Mouse (Mus musculus) CH12.LX (cell line): ENCODE measurements around the gene Tiam1. TPM values are rescaled to one million over a fixed set of nuclear protein-coding genes. Genes with fewer than 3 reads are reported as not detected.

Source experiments
- DNase-seq: peaks from one replicate; pipeline ENCODE4 v3.0.0-alpha.2; 2013; ENCODE audit errors: extremely low read depth
- H3K27ac ChIP-seq: 2 replicates; pipeline ENCODE4 v1.5.1; 2012; ENCODE audit warnings: low read depth, mild to moderate bottlenecking, control low read depth, moderate library complexity; ENCODE audit not compliant: insufficient read depth
- H3K27me3 ChIP-seq: replicated peaks from 2 replicates; pipeline ENCODE3; 2012; ENCODE audit warnings: inconsistent platforms
- H3K36me3 ChIP-seq, 2 experiments: replicated peaks in 1 of 2; 2 replicates each; pipeline versions ENCODE3 to v1.6.1; 2012; ENCODE audit warnings: inconsistent platforms in 1 of 2, low read length in 1 of 2, mild to moderate bottlenecking in 1 of 2, mixed read lengths in 1 of 2, moderate library complexity in 1 of 2; ENCODE audit not compliant: control insufficient read depth in 1 of 2, insufficient read depth in 1 of 2
- H3K4me1 ChIP-seq, 2 experiments: 2 replicates each; pipeline ENCODE4 v1.6.1; 2012; ENCODE audit warnings: inconsistent platforms in 1 of 2, moderate library complexity in 1 of 2; ENCODE audit not compliant: insufficient read depth in 2 of 2, control insufficient read depth in 1 of 2
- H3K4me2 ChIP-seq: 2 replicates; pipeline ENCODE4 v1.6.1; 2012; ENCODE audit warnings: low read depth, mild to moderate bottlenecking, control low read depth; ENCODE audit not compliant: poor library complexity, insufficient read depth, severe bottlenecking
- H3K4me3 ChIP-seq, 3 experiments: fragments of 150-350 bp in 1 of 3; sonication (generic) in 1 of 3; replicated peaks in 1 of 3; 2 replicates each; pipeline versions ENCODE3 to v1.5.1; 2011 to 2012; ENCODE audit warnings: low read depth in 2 of 3, low read length in 2 of 3, mild to moderate bottlenecking in 2 of 3, moderate library complexity in 2 of 3, control low read depth in 1 of 3, improper control_type of control experiment in 1 of 3, inconsistent platforms in 1 of 3, mixed read lengths in 1 of 3; ENCODE audit not compliant: poor library complexity in 1 of 3
- H3K79me2 ChIP-seq: replicated peaks from 2 replicates; pipeline ENCODE4 v1.6.1; 2012; ENCODE audit warnings: mild to moderate bottlenecking, moderate library complexity; ENCODE audit not compliant: control insufficient read depth, poor library complexity, insufficient read depth, severe bottlenecking; ENCODE audit errors: extremely low read depth
- H3K9ac ChIP-seq: 2 replicates; pipeline ENCODE4 v1.6.1; 2012; ENCODE audit warnings: low read depth, mild to moderate bottlenecking, control low read depth, moderate library complexity; ENCODE audit not compliant: insufficient read depth
- H3K9me3 ChIP-seq: replicated peaks from 2 replicates; pipeline ENCODE3; 2012; ENCODE audit warnings: low read length, inconsistent platforms, mixed read lengths
- CHD1 ChIP-seq: IDR thresholded peaks from 2 replicates; pipeline ENCODE4 v1.6.1; 2012; ENCODE audit warnings: low read depth, low read length, improper control_type of control experiment, inconsistent platforms
- CTCF ChIP-seq, 2 experiments: IDR thresholded peaks in 1 of 2; conservative IDR thresholded peaks in 1 of 2; 2 replicates each; pipeline ENCODE4 v1.5.1; 2011 to 2012; ENCODE audit warnings: low read depth in 2 of 2, low read length in 2 of 2, improper control_type of control experiment in 1 of 2, inconsistent platforms in 1 of 2, mild to moderate bottlenecking in 1 of 2, moderate library complexity in 1 of 2
- E2F4 ChIP-seq: IDR thresholded peaks from 2 replicates; pipeline ENCODE4 v1.6.1; 2011; ENCODE audit warnings: low read depth, low read length, improper control_type of control experiment; ENCODE audit not compliant: insufficient replicate concordance
- IRF4 ChIP-seq: IDR thresholded peaks from 2 replicates; pipeline ENCODE4 v1.6.1; 2014; ENCODE audit warnings: low read depth, mild to moderate bottlenecking, inconsistent platforms, low read length, improper control_type of control experiment
- KAT2A ChIP-seq: IDR thresholded peaks from 2 replicates; pipeline ENCODE4 v1.6.1; 2012; ENCODE audit warnings: low read length, improper control_type of control experiment, inconsistent platforms; ENCODE audit not compliant: insufficient replicate concordance
- MAFK ChIP-seq: IDR thresholded peaks from 2 replicates; pipeline ENCODE4 v1.6.1; 2011; ENCODE audit warnings: low read length, improper control_type of control experiment; ENCODE audit not compliant: insufficient replicate concordance
- MEF2A ChIP-seq: IDR thresholded peaks from 2 replicates; pipeline ENCODE4 v1.6.1; 2014; ENCODE audit warnings: low read depth, mild to moderate bottlenecking, inconsistent platforms, low read length, improper control_type of control experiment, borderline replicate concordance
- MXI1 ChIP-seq: IDR thresholded peaks from 2 replicates; pipeline ENCODE4 v1.6.1; 2011; ENCODE audit warnings: mild to moderate bottlenecking, low read depth, low read length, improper control_type of control experiment
- MYC ChIP-seq: IDR thresholded peaks from 2 replicates; pipeline ENCODE4 v1.6.1; 2011; ENCODE audit warnings: low read depth, mild to moderate bottlenecking, improper control_type of control experiment, low read length
- PAX5 ChIP-seq: IDR thresholded peaks from 2 replicates; pipeline ENCODE4 v1.6.1; 2012; ENCODE audit warnings: low read length, inconsistent platforms, mixed read lengths
- POLR2A ChIP-seq: IDR thresholded peaks from 2 replicates; pipeline ENCODE4 v1.6.1; 2011; ENCODE audit warnings: low read depth, mild to moderate bottlenecking, improper control_type of control experiment, low read length
- RAD21 ChIP-seq: IDR thresholded peaks from 2 replicates; pipeline ENCODE4 v1.6.1; 2011; ENCODE audit warnings: low read depth, mild to moderate bottlenecking, low read length, improper control_type of control experiment, moderate library complexity
- UBTF ChIP-seq: IDR thresholded peaks from 2 replicates; pipeline ENCODE4 v1.6.1; 2012; ENCODE audit warnings: low read depth, mild to moderate bottlenecking, inconsistent platforms, low read length, improper control_type of control experiment, moderate library complexity
- USF1 ChIP-seq: IDR thresholded peaks from 2 replicates; pipeline ENCODE4 v1.6.1; 2014; ENCODE audit warnings: low read depth, mild to moderate bottlenecking, inconsistent platforms, low read length, improper control_type of control experiment
- USF2 ChIP-seq: conservative IDR thresholded peaks from 2 replicates; pipeline ENCODE4 v1.6.1; 2011; ENCODE audit warnings: low read depth, low read length, improper control_type of control experiment
- ZC3H11A ChIP-seq: IDR thresholded peaks from 2 replicates; pipeline ENCODE4 v1.6.1; 2012; ENCODE audit warnings: low read depth, mild to moderate bottlenecking, inconsistent platforms, low read length, improper control_type of control experiment
- ZKSCAN1 ChIP-seq: IDR thresholded peaks from 2 replicates; pipeline ENCODE4 v1.6.1; 2012; ENCODE audit warnings: low read depth, inconsistent platforms, low read length, improper control_type of control experiment, borderline replicate concordance
- dilution Hi-C: fragments of 300-500 bp; cut with MboI; formaldehyde crosslinking; loops from 2 replicates; pipeline ENCODE4 v1.14.3; 2020; ENCODE audit warnings: low sequenced_read_pairs; ENCODE audit not compliant: extremely low pct_unique_long_range_greater_than_20kb, extremely low pct_ligation_motif_present
- in situ Hi-C: fragments of 300-500 bp; cut with MboI; formaldehyde crosslinking; loops from 3 replicates; pipeline ENCODE4 v1.14.3; 2019; ENCODE audit warnings: low sequenced_read_pairs, low pct_ligation_motif_present, low pct_unique_long_range_greater_than_20kb, mixed read lengths
- polyA plus RNA-seq: library from polyadenylated mRNA; unstranded; fragments of >175 nt; gene quantifications from 2 replicates; pipeline ENCODE4 v1.2.1, GENCODE M21; 2012; ENCODE audit warnings: low read depth; ENCODE audit not compliant: insufficient read length
- total RNA-seq, 2 experiments: library from RNA; depleted of rRNA; stranded (reverse); fragments of 300-350 nt in 1 of 2; fragments of >200 nt in 1 of 2; gene quantifications; 2 replicates each; pipeline ENCODE4 v1.2.3; 2012 to 2014

The Tiam1 gene
- total and polyA plus RNA-seq, 3 experiments: 0.03 to 0.40 (median 0.04) TPM

- H3K9ac ChIP-seq: no peak overlapping the region
- no peak overlapping the region for H3K4me2 ChIP-seq
- TF ChIP-seq USF2 (no peak), MAFK (no peak), MEF2A (no peak), IRF4 (no peak), CTCF (conservative IDR thresholded peaks at IDR 0.05 in 1 of 2, IDR thresholded peaks at IDR 0.05 in 1 of 2; ENCODE audit: low read depth in 2 of 2, low read length in 2 of 2) (no peak), POLR2A (no peak), MXI1 (no peak), ZKSCAN1 (no peak), RAD21 (no peak), USF1 (no peak), ZC3H11A (no peak)
- in situ Hi-C loops (no loop called here), dilution Hi-C loops (no loop called here)
- no peak overlapping the region for H3K27ac ChIP-seq
- no peaks in the 10 kb centered on the region for H3K79me2 ChIP-seq
- H3K9me3 ChIP-seq: peaks cover 48% of the 10 kb centered on the region
- H3K27me3 ChIP-seq: no peaks in the 10 kb centered on the region
- no peaks in the 10 kb centered on the region for H3K36me3 ChIP-seq
- no peak for DNase-seq
- no peaks in the 10 kb centered on the region for H3K4me1 ChIP-seq
- H3K4me3 ChIP-seq: no peak overlapping the region
Observed at GRCm38 (mm10) chr16:89921370-89921769, 222.2 kb downstream of the Tiam1 start.

DNA sequence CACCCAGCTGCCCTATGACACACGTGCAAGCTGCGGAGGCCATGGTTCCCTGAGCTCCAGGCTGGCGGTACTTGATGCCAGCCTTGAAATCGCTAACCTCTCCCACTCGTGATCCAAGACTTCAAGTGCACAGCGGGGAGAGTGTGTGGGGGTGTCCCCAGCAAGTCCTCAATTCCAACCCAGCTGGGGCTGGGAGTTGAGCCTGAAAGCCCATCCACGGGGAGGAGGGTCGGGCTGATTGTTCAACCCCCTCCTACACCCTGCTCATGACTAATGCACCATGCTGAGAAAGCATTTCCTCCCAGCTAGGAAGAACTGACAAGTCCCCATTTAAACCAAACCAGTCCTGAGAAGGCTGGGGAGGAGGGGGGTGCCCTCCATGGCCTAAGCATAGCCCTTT, 223.2 kb downstream of the Tiam1 start:
- no peaks in the 10 kb centered on the region for H3K27me3 ChIP-seq
- H3K36me3 ChIP-seq: no peaks in the 10 kb centered on the region
- H3K9me3 ChIP-seq: peaks cover 42% of the 10 kb centered on the region
- H3K4me3 ChIP-seq: no peak overlapping the region
- dilution Hi-C loops: no loop called here
- H3K4me1 ChIP-seq: no peaks in the 10 kb centered on the region
- H3K9ac ChIP-seq: no peak overlapping the region
- TF ChIP-seq MYC (no peak), KAT2A (no peak), E2F4 (no peak), CHD1 (no peak), PAX5 (no peak), UBTF (no peak), RAD21 (no peak)
- DNase-seq: no peak
- H3K79me2 ChIP-seq: no peaks in the 10 kb centered on the region
- H3K4me2 ChIP-seq: no peak overlapping the region
- in situ Hi-C loops: no loop called here
- no peak overlapping the region for H3K27ac ChIP-seq
